Mouse (Mus musculus): Measurements from ENCODE around the gene Aknad1. TPM values are rescaled to one million over a fixed set of nuclear protein-coding genes. Genes with fewer than 3 reads are reported as not detected.

Gene Aknad1
- polyA plus RNA-seq, 1 experiment from 2014 or later: 1.8 TPM

DNA sequence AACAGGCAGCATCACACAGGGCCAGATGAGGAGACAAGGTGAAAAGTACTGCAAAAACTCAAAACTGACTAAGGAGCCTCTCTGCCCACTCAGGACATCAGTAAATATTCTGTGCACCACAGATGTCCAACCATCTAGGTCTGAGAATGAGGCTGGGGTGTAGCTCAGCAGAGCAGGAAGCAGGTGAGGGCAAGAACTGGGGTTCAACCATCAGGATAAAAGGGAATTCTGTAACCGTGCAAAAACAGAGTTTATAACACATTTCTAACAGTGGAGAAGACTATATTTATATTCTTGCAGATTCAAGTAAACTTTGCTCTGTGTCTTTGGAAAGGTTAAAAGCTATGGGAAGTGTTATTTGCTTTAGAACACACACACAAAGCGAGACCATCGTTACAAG is 19.7 kb upstream of the Aknad1 start:
- 63% methylated on average over 3 of the region's 3 CpGs for WGBS
- ATAC-seq (ENCODE audit: low FRiP score, low read depth): no peak
- H3K27ac ChIP-seq: peak overlapping the region; percentile 44; the same call in 1 of the 2 replicates
- H3K4me3 ChIP-seq: peak overlapping the region; percentile 82
- 0 out of 2 replicates have a peak, but pooled peaks cover 4% of the 10 kb centered on the region for H3K36me3 ChIP-seq
- H3K4me2 ChIP-seq (replicated peaks): peak overlapping the region; percentile 70
- no peaks in the 10 kb centered on the region for H3K9me3 ChIP-seq
- peak overlapping the region; percentile 58 for H3K9ac ChIP-seq
- H3K4me1 ChIP-seq: peaks cover 37% of the 10 kb centered on the region
- no peaks in the 10 kb centered on the region for H3K27me3 ChIP-seq

GRCm38 (mm10) chr3:108721076-108721991 is 18.1 kb upstream of the Aknad1 start:
- peak overlapping the region; percentile 98 for H3K27ac ChIP-seq
- WGBS: under 1% methylated on average over 44 of the region's 44 CpGs
- no peaks in the 10 kb centered on the region for H3K36me3 ChIP-seq
- H3K4me3 ChIP-seq: peak overlapping the region; percentile 82
- peak overlapping the region; percentile 70 for H3K4me2 ChIP-seq (replicated peaks)
- peak; percentile 45; the same call in 1 of the 2 replicates for ATAC-seq (ENCODE audit: low FRiP score, low read depth)
- no peaks in the 10 kb centered on the region for H3K27me3 ChIP-seq
- peak overlapping the region; percentile 92 for H3K9ac ChIP-seq
- peaks cover 36% of the 10 kb centered on the region for H3K4me1 ChIP-seq
- H3K9me3 ChIP-seq: no peaks in the 10 kb centered on the region

- H3K9ac ChIP-seq: peak within 1 kb of the TSS; percentile 92
- peak within 1 kb of the TSS; percentile 70 for H3K4me2 ChIP-seq (replicated peaks)
- no peaks in the 10 kb centered on the region for H3K9me3 ChIP-seq
- H3K27ac ChIP-seq: peak within 1 kb of the TSS; percentile 98
- H3K36me3 ChIP-seq: no peaks in the 10 kb centered on the region
- H3K4me3 ChIP-seq: peak within 1 kb of the TSS; percentile 82
- peak; percentile 97 for ATAC-seq (ENCODE audit: low FRiP score, low read depth)
- no peaks in the 10 kb centered on the region for H3K27me3 ChIP-seq
- WGBS: 3% methylated on average over 49 of the region's 53 CpGs
- H3K4me1 ChIP-seq: peaks cover 34% of the 10 kb centered on the region
Measured at GRCm38 (mm10) chr3:108722036-108722872, 17.2 kb upstream of the Aknad1 start, which contains the start of gene Gpsm2. Gpsm2 (minus strand) TSS chr3:108722309.

- no peaks in the 10 kb centered on the region for H3K9me3 ChIP-seq
- WGBS: 88% methylated on average over 7 of the region's 7 CpGs
- ATAC-seq (ENCODE audit: low FRiP score, low read depth): no peak
Measured at GRCm38 (mm10) chr3:108726413-108726812, 13.0 kb upstream of the Aknad1 start.

DNA sequence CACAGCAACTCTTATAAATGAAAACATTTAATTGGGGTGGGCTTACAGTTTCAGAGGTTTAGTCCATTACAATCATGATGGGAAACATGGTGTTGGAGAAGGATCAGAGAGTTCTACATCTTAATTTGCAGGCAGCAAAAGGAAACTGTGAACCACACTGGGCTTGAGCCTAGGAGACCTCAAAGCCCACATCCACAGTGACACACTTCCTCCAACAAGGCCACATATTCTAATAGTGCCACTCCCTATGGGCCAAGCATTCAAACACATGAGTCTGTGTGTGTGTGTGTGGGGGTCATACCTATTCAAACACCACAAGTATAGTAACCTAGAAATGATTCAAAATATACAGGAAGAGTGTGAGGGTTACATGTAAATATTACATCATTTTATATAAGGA is 12.1 kb upstream of the Aknad1 start:
- H3K36me3 ChIP-seq: no peaks in the 10 kb centered on the region
- ATAC-seq (ENCODE audit: low FRiP score, low read depth): no peak
- H3K4me1 ChIP-seq: peaks cover 11% of the 10 kb centered on the region
- H3K9me3 ChIP-seq: no peaks in the 10 kb centered on the region
- no peak overlapping the region for H3K4me2 ChIP-seq (replicated peaks)
- no peak overlapping the region for H3K9ac ChIP-seq
- no peak overlapping the region for H3K4me3 ChIP-seq
- no peaks in the 10 kb centered on the region for H3K27me3 ChIP-seq
- H3K27ac ChIP-seq: no peak overlapping the region

More at GRCm38 (mm10) chr3:108726413-108726812, 13.0 kb upstream of the Aknad1 start:
- no peak overlapping the region for H3K9ac ChIP-seq
- no peak overlapping the region for H3K4me2 ChIP-seq (replicated peaks)
- no peaks in the 10 kb centered on the region for H3K27me3 ChIP-seq
- H3K4me3 ChIP-seq: no peak overlapping the region
- no peaks in the 10 kb centered on the region for H3K36me3 ChIP-seq
- peaks cover 11% of the 10 kb centered on the region for H3K4me1 ChIP-seq
- H3K27ac ChIP-seq: no peak overlapping the region

- 92% methylated on average over 3 of the region's 3 CpGs for WGBS
- Histone ChIP-seq H3K36me3 (no peaks in the 10 kb centered on the region), H3K4me2 (replicated peaks) (no peak overlapping the region), H3K9me3 (no peaks in the 10 kb centered on the region), H3K4me1 (peaks cover 7% of the 10 kb centered on the region), H3K4me3 (no peak overlapping the region), H3K27ac (no peak overlapping the region), H3K27me3 (no peaks in the 10 kb centered on the region), H3K9ac (no peak overlapping the region)
- ATAC-seq (ENCODE audit: low FRiP score, low read depth): no peak
Measured at GRCm38 (mm10) chr3:108727776-108728175, 11.7 kb upstream of the Aknad1 start.

GRCm38 (mm10) chr3:108730316-108730715 is 9.1 kb upstream of the Aknad1 start:
- ATAC-seq (ENCODE audit: low FRiP score, low read depth): no peak
- WGBS: 32% methylated on average over 12 of the region's 12 CpGs
- H3K4me3 ChIP-seq: no peak overlapping the region
- H3K36me3 ChIP-seq: no peaks in the 10 kb centered on the region
- H3K4me1 ChIP-seq: peaks cover 5% of the 10 kb centered on the region; the same call in 1 of the 2 replicates
- H3K9ac ChIP-seq: no peak overlapping the region
- no peak overlapping the region for H3K27ac ChIP-seq
- H3K4me2 ChIP-seq (replicated peaks): no peak overlapping the region; the same call in 1 of the 2 replicates
- 0 out of 2 replicates have a peak, but pooled peaks cover 5% of the 10 kb centered on the region for H3K9me3 ChIP-seq
- H3K27me3 ChIP-seq: no peaks in the 10 kb centered on the region

- H3K27ac ChIP-seq: no peak overlapping the region
- no peak overlapping the region for H3K4me2 ChIP-seq (replicated peaks)
- 88% methylated on average over 3 of the region's 3 CpGs for WGBS
- H3K36me3 ChIP-seq: no peaks in the 10 kb centered on the region
- no peak overlapping the region for H3K4me3 ChIP-seq
- ATAC-seq (ENCODE audit: low FRiP score, low read depth): no peak
- no peak overlapping the region for H3K9ac ChIP-seq
- 0 out of 2 replicates have a peak, but pooled peaks cover 5% of the 10 kb centered on the region for H3K9me3 ChIP-seq
- H3K4me1 ChIP-seq: peaks cover 24% of the 10 kb centered on the region
- H3K27me3 ChIP-seq: no peaks in the 10 kb centered on the region
Measured at GRCm38 (mm10) chr3:108737761-108738160, 1.7 kb upstream of the Aknad1 start.

DNA sequence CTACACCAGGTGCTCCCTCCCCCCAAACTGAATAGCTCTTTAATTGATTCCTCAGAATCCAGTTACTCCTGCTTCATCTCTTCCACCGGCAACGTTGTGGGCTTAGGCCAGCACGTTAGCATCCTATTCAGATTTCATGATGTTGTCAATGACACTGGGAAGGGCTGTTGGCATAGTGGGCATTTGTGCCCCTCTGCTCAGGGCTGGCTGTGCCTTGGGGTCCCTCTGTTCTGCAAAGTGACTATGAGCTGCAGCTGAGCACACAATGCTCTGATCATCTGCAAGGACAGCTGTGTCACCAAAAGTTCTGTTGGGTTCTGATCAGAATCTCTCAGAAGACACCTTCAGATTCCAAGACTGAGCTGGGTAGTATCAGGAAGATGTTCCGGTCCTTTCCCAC is 4.6 kb downstream of the Aknad1 start:
- Histone ChIP-seq H3K36me3 (no peaks in the 10 kb centered on the region), H3K9ac (no peak overlapping the region), H3K4me3 (no peak overlapping the region), H3K4me2 (replicated peaks) (no peak overlapping the region), H3K27ac (no peak overlapping the region), H3K4me1 (peaks cover 29% of the 10 kb centered on the region), H3K27me3 (no peaks in the 10 kb centered on the region), H3K9me3 (no peaks in the 10 kb centered on the region)
- 68% methylated on average over 4 of the region's 4 CpGs for WGBS
- no peak for ATAC-seq (ENCODE audit: low FRiP score, low read depth)

- Histone ChIP-seq H3K27me3 (no peaks in the 10 kb centered on the region), H3K4me1 (peaks cover 17% of the 10 kb centered on the region), H3K9ac (no peak overlapping the region), H3K4me3 (no peak overlapping the region), H3K27ac (peak overlapping the region; percentile 15; the same call in 1 of the 2 replicates), H3K4me2 (replicated peaks) (no peak overlapping the region), H3K9me3 (no peaks in the 10 kb centered on the region), H3K36me3 (no peaks in the 10 kb centered on the region)
- ATAC-seq (ENCODE audit: low FRiP score, low read depth): peak; percentile 90; the same call in 1 of the 2 replicates
- 27% methylated on average over 6 of the region's 6 CpGs for WGBS
Measured at GRCm38 (mm10) chr3:108751061-108751460, 11.6 kb downstream of the Aknad1 start.

- no peak overlapping the region for H3K9ac ChIP-seq
- no peaks in the 10 kb centered on the region for H3K36me3 ChIP-seq
- peak overlapping the region; percentile 63 for H3K27ac ChIP-seq
- no peak for ATAC-seq (ENCODE audit: low FRiP score, low read depth)
- 80% methylated on average over 6 of the region's 6 CpGs for WGBS
- no peaks in the 10 kb centered on the region for H3K9me3 ChIP-seq
- H3K27me3 ChIP-seq: no peaks in the 10 kb centered on the region
- H3K4me2 ChIP-seq (replicated peaks): no peak overlapping the region
- peaks cover 16% of the 10 kb centered on the region for H3K4me1 ChIP-seq
- H3K4me3 ChIP-seq: no peak overlapping the region
Measured at GRCm38 (mm10) chr3:108751691-108752090, 12.2 kb downstream of the Aknad1 start.

DNA sequence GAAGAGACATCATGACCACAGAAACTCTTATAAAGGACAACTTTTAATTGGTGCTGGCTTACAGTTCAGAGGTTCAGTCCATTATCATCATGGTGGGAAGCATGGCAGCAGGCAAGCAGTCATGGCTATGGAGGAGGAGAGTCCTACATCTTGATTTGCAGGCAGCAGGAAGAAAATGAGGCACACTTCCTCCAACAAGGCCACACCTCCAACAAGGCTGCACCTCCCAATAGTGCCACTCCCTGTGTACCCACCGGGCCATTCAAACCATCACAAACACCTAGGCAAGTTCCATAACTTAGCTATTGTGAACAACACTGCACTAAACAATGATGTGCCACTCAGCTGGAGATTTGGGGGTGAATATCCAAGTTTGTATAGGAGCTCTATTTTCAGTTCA is 15.1 kb downstream of the Aknad1 start:
- no peaks in the 10 kb centered on the region for H3K9me3 ChIP-seq
- no peak overlapping the region for H3K9ac ChIP-seq
- no peak overlapping the region for H3K4me2 ChIP-seq (replicated peaks)
- peaks cover 42% of the 10 kb centered on the region for H3K4me1 ChIP-seq
- 83% methylated on average over 1 of the region's 1 CpGs for WGBS
- no peak for ATAC-seq (ENCODE audit: low FRiP score, low read depth)
- H3K36me3 ChIP-seq: no peaks in the 10 kb centered on the region
- H3K27me3 ChIP-seq: no peaks in the 10 kb centered on the region
- no peak overlapping the region for H3K27ac ChIP-seq
- no peak overlapping the region for H3K4me3 ChIP-seq
